Comparison of ENCODE assay signal across 8 mouse cellular contexts in genomic region chr12:80998528-80999221, GRCm38 (mm10). TPM values are rescaled to one million over a fixed set of nuclear protein-coding genes. Genes with fewer than 3 reads are reported as not detected.
DNase-seq lines count a peak whose midpoint lies in the region; ATAC-seq and TF ChIP-seq lines count a peak whose summit lies in the region.

No protein-coding gene starts in this region.

- no peaks in the 10 kb centered on the region for H3K9me3 ChIP-seq in heart, postnatal 0 days (replicated peaks; ENCODE audit: control insufficient read depth, low read length)
- H3K9me3 ChIP-seq in intestine, postnatal 0 days (ENCODE audit: control insufficient read depth) = no peaks in the 10 kb centered on the region
- no peaks in the 10 kb centered on the region for H3K9me3 ChIP-seq in neural tube, embryonic 15.5 days (replicated peaks)

- H3K36me3 ChIP-seq in heart, postnatal 0 days (replicated peaks; ENCODE audit: control insufficient read depth, insufficient read depth, low read length) = no peaks in the 10 kb centered on the region
- H3K36me3 ChIP-seq in intestine, postnatal 0 days (ENCODE audit: control insufficient read depth, insufficient read depth) = no peaks in the 10 kb centered on the region
- H3K36me3 ChIP-seq in neural tube, embryonic 15.5 days = no peaks in the 10 kb centered on the region

- no peak for TF ChIP-seq EP300 in heart, postnatal 0 days (IDR thresholded peaks at IDR 0.05; ENCODE audit: low read depth)

- TF ChIP-seq CTCF in heart, postnatal 0 days (IDR thresholded peaks at IDR 0.05; ENCODE audit: low read depth) = no peak
- no peak for TF ChIP-seq CTCF in intestine, postnatal 0 days (IDR thresholded peaks at IDR 0.05; ENCODE audit: low read depth)

- ATAC-seq in heart, postnatal 0 days (ENCODE audit: insufficient read depth, low read depth) = no peak
- ATAC-seq in intestine, postnatal 0 days = no peak
- no peak for ATAC-seq in neural tube, embryonic 15.5 days (ENCODE audit: low FRiP score)

- peak overlapping the region; percentile 9; the same call in 1 of the 2 replicates for H3K4me2 ChIP-seq in heart, postnatal 0 days (ENCODE audit: low read depth, low read length)
- H3K4me2 ChIP-seq in intestine, postnatal 0 days (replicated peaks; ENCODE audit: low read depth) = peak overlapping the region; percentile 35; the same call in 1 of the 2 replicates
- peak overlapping the region; percentile 47 for H3K4me2 ChIP-seq in neural tube, embryonic 15.5 days

- no peaks in the 10 kb centered on the region for H3K4me1 ChIP-seq in heart, postnatal 0 days (ENCODE audit: control insufficient read depth, insufficient read depth)
- no peaks in the 10 kb centered on the region for H3K4me1 ChIP-seq in intestine, postnatal 0 days (replicated peaks; ENCODE audit: control insufficient read depth, insufficient read depth, low read length)
- H3K4me1 ChIP-seq in neural tube, embryonic 15.5 days = peaks cover 9% of the 10 kb centered on the region

- H3K9ac ChIP-seq in heart, postnatal 0 days (replicated peaks; ENCODE audit: low read depth, low read length) = no peak overlapping the region
- H3K9ac ChIP-seq in intestine, postnatal 0 days (ENCODE audit: low read depth, low read length) = no peak overlapping the region
- 0 out of 2 replicates have a peak overlapping the region, but pooled peaks have one; percentile 6 for H3K9ac ChIP-seq in neural tube, embryonic 15.5 days (replicated peaks)

- DNase-seq in heart, postnatal 0 days (ENCODE audit: low spot score) = no peak
- DNase-seq in heart, adult 9 months (ENCODE audit: low spot score in 2 of 2) = no peak
- peak; percentile 37 for DNase-seq in embryo, embryonic 11.5 days (ENCODE audit: low read depth, low spot score)
- no peak for DNase-seq in ovary, postnatal 14 days (ENCODE audit: low spot score)
- no peak for DNase-seq in adrenal gland, adult 8-10 months
- DNase-seq in T-cell, adult 2 months (ENCODE audit: low spot score) = no peak

- no peak overlapping the region for H3K4me3 ChIP-seq in heart, postnatal 0 days (ENCODE audit: low read depth, low read length)
- H3K4me3 ChIP-seq in intestine, postnatal 0 days (ENCODE audit: low read depth, low read length) = no peak overlapping the region
- peak overlapping the region; percentile 29 for H3K4me3 ChIP-seq in neural tube, embryonic 15.5 days (replicated peaks)

- peaks cover 19% of the 10 kb centered on the region for H3K27me3 ChIP-seq in heart, postnatal 0 days (ENCODE audit: control insufficient read depth, insufficient read depth, low read length)
- H3K27me3 ChIP-seq in intestine, postnatal 0 days (replicated peaks; ENCODE audit: control insufficient read depth, insufficient read depth, low read length) = 0 out of 2 replicates have a peak, but pooled peaks cover 8% of the 10 kb centered on the region
- H3K27me3 ChIP-seq in neural tube, embryonic 15.5 days (replicated peaks) = peaks cover 11% of the 10 kb centered on the region; the same call in 1 of the 2 replicates

- WGBS in heart, postnatal 0 days = 7% methylated on average over 33 of the region's 33 CpGs
- WGBS in intestine, postnatal 0 days = 10% methylated on average over 33 of the region's 33 CpGs
- WGBS in neural tube, embryonic 15.5 days = 2% methylated on average over 33 of the region's 33 CpGs

- H3K27ac ChIP-seq in heart, postnatal 0 days (ENCODE audit: low read depth) = no peak overlapping the region
- no peak overlapping the region for H3K27ac ChIP-seq in intestine, postnatal 0 days (ENCODE audit: low read depth, low read length)
- no peak overlapping the region for H3K27ac ChIP-seq in neural tube, embryonic 15.5 days (replicated peaks)

RNA-seq across cellular contexts. Expression of gene Smoc1, which starts 27.9 kb away (rescaled TPM):
- 2.7 and 5.1 TPM in 2 replicates for total RNA-seq in heart, postnatal 0 days (2014; rRNA removed; ENCODE audit: low replicate concordance)
- 5.9 and 6.2 TPM in 2 replicates for polyA plus RNA-seq in heart, postnatal 0 days (2015; fragmentation: Nextera tagmentation; extraction: Ambion mirVana)
- polyA plus RNA-seq in intestine, postnatal 0 days (2015; fragmentation: Nextera tagmentation; extraction: Ambion mirVana) = 3.9 and 4.6 TPM in 2 replicates
- 13.1 and 15.1 TPM in 2 replicates for polyA plus RNA-seq in neural tube, embryonic 15.5 days (2015; fragmentation: Nextera tagmentation; extraction: Ambion mirVana)
- 100 to 1,000 TPM; 130 to 186 (median 164) TPM for total RNA-seq in adrenal gland, adult 8-10 months (2022)

RNA-seq across cellular contexts. Expression of gene Slc10a1, which starts 30.2 kb away (rescaled TPM):
- 1.5 TPM in 1 of 2 replicates, not detected in the other for total RNA-seq in heart, postnatal 0 days (2014; rRNA removed; ENCODE audit: low replicate concordance)
- polyA plus RNA-seq in heart, postnatal 0 days (2015; fragmentation: Nextera tagmentation; extraction: Ambion mirVana) = 0.37 and 0.40 TPM in 2 replicates
- polyA plus RNA-seq in intestine, postnatal 0 days (2015; fragmentation: Nextera tagmentation; extraction: Ambion mirVana) = 0.43 and 0.56 TPM in 2 replicates
- 0.63 and 0.67 TPM in 2 replicates for polyA plus RNA-seq in neural tube, embryonic 15.5 days (2015; fragmentation: Nextera tagmentation; extraction: Ambion mirVana)
- under 1 TPM in 2 of 4 experiments, not detected in 2; 0.22 to 0.23 TPM for total RNA-seq in adrenal gland, adult 8-10 months (2022)

RNA-seq across cellular contexts. Expression of gene Srsf5, which starts 53.4 kb away (rescaled TPM):
- total RNA-seq in heart, postnatal 0 days (2014; rRNA removed; ENCODE audit: low replicate concordance) = 227 and 333 TPM in 2 replicates
- polyA plus RNA-seq in heart, postnatal 0 days (2015; fragmentation: Nextera tagmentation; extraction: Ambion mirVana) = 204 and 275 TPM in 2 replicates
- 261 and 328 TPM in 2 replicates for polyA plus RNA-seq in intestine, postnatal 0 days (2015; fragmentation: Nextera tagmentation; extraction: Ambion mirVana)
- 379 and 417 TPM in 2 replicates for polyA plus RNA-seq in neural tube, embryonic 15.5 days (2015; fragmentation: Nextera tagmentation; extraction: Ambion mirVana)
- 100 to 1,000 TPM; 281 to 615 (median 513) TPM for total RNA-seq in adrenal gland, adult 8-10 months (2022)
